Mouse (Mus musculus) CD4-positive, CD25-positive, alpha-beta regulatory T cell, adult 2 months (primary cell): ENCODE measurements around the gene Drd2.

Experiments used
- DNase-seq: peaks from one replicate; pipeline ENCODE4 v3.0.0-alpha.2; 2012; ENCODE audit warnings: low read depth, low spot score

Gene Drd2

GRCm38 (mm10) chr9:49452396-49452795, 112.0 kb downstream of the Drd2 start:
- no peak for DNase-seq

GRCm38 (mm10) chr9:49456136-49456535, 115.7 kb downstream of the Drd2 start:
- no peak for DNase-seq
